8 mouse cellular contexts compared by ENCODE assay signal in the genomic region with DNA sequence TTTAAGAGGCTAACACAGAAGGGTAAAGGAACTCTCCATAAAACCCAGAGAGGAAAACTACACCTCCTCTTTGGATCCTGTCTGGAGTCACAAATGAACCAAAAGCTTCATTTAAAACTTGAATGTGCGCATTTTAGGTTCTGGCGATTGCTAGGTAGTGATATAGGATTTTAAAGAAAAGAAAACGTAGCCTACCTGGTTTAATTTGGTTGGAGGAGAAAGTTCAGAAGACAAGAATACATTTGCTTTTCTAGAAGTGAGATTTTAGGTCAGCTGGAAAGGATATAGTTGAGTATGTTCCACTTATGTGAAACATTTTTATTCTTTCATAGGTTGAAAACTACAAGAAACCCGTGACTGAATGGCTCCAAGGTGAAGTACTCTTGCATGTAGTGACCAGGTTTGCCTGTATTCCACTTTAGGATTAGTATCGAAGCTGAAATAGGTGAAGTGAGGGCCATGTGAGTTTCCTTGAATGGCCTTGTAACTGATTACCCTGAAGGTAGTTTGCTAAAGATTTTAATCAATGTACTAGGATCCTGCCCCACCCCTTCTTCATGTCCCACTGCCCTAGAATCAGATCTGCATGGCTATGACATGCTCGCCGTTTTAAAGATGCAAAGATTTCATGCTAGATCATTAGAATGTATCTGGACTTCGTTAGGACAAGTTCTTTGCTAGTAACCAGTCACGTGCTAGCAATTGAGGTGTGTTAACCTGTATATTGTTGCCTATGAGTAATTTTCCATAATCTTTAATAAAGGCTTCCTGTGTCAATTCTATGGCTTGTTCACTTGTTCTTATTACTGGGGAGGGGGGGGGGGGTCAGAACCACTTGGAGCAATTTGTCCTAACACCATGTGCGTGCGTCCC. TPM values are rescaled to one million over a fixed set of nuclear protein-coding genes. Genes with fewer than 3 reads are reported as not detected.
DNase-seq lines count a peak whose midpoint lies in the region; ATAC-seq and TF ChIP-seq lines count a peak whose summit lies in the region.

No protein-coding gene starts in this region.

- no peak for DNase-seq in gastrocnemius, adult 2 months
- DNase-seq in gastrocnemius, postnatal 25 days: no peak
- DNase-seq in 3T3-L1 (ENCODE audit: low read depth, low spot score): peak; percentile 24
- no peak for DNase-seq in forebrain, embryonic 11.5 days (ENCODE audit: low spot score)
- no peak for DNase-seq in liver, embryonic 13.5 days
- DNase-seq in embryo, embryonic 9.5 days (ENCODE audit: extremely low spot score): no peak
- DNase-seq in frontal cortex, postnatal 36 days (ENCODE audit: low spot score in 2 of 2): no peak
- no peak for DNase-seq in gastrocnemius, adult 8-10 months (ENCODE audit: low spot score in 2 of 2)

- H3K36me3 ChIP-seq in forebrain, embryonic 11.5 days (ENCODE audit: control insufficient read depth, insufficient read depth, low read length): peaks cover 8% of the 10 kb centered on the region
- H3K36me3 ChIP-seq in liver, embryonic 13.5 days: peaks cover 14% of the 10 kb centered on the region

- H3K9me3 ChIP-seq in forebrain, embryonic 11.5 days (ENCODE audit: control insufficient read depth, low read length): no peaks in the 10 kb centered on the region
- no peaks in the 10 kb centered on the region for H3K9me3 ChIP-seq in liver, embryonic 13.5 days (replicated peaks)

- peak overlapping the region; percentile 85 for H3K4me3 ChIP-seq in gastrocnemius, adult 2 months
- peak overlapping the region; percentile 92 for H3K4me3 ChIP-seq in forebrain, embryonic 11.5 days (ENCODE audit: low read depth, low read length)
- peak overlapping the region; percentile 85 for H3K4me3 ChIP-seq in liver, embryonic 13.5 days (replicated peaks)

- ATAC-seq in forebrain, embryonic 11.5 days (replicated peaks; ENCODE audit: low FRiP score): no peak
- ATAC-seq in liver, embryonic 13.5 days (ENCODE audit: low read depth): no peak

- no peaks in the 10 kb centered on the region for H3K27me3 ChIP-seq in forebrain, embryonic 11.5 days (ENCODE audit: control insufficient read depth, insufficient read depth, low read length)
- H3K27me3 ChIP-seq in liver, embryonic 13.5 days: no peaks in the 10 kb centered on the region

- H3K27ac ChIP-seq in gastrocnemius, adult 2 months: peak overlapping the region; percentile 95
- H3K27ac ChIP-seq in forebrain, embryonic 11.5 days (ENCODE audit: low read depth, low read length): peak overlapping the region; percentile 64; the same call in 1 of the 2 replicates
- peak overlapping the region; percentile 82 for H3K27ac ChIP-seq in liver, embryonic 13.5 days

- H3K4me1 ChIP-seq in forebrain, embryonic 11.5 days (replicated peaks; ENCODE audit: control insufficient read depth, insufficient read depth, low read length): 0 out of 2 replicates have a peak, but pooled peaks cover 2% of the 10 kb centered on the region
- peaks cover 29% of the 10 kb centered on the region for H3K4me1 ChIP-seq in liver, embryonic 13.5 days (replicated peaks)

- TF ChIP-seq CTCF in gastrocnemius, adult 2 months (IDR thresholded peaks at IDR 0.05): no peak

- peak overlapping the region; percentile 75 for H3K4me2 ChIP-seq in forebrain, embryonic 11.5 days (ENCODE audit: low read depth, low read length, severe bottlenecking)
- peak overlapping the region; percentile 79 for H3K4me2 ChIP-seq in liver, embryonic 13.5 days

- H3K9ac ChIP-seq in forebrain, embryonic 11.5 days (ENCODE audit: low read length): peak overlapping the region; percentile 99
- peak overlapping the region; percentile 92 for H3K9ac ChIP-seq in liver, embryonic 13.5 days

- 32% methylated on average over 11 of the region's 11 CpGs for WGBS in forebrain, embryonic 11.5 days
- 12% methylated on average over 11 of the region's 11 CpGs for WGBS in liver, embryonic 13.5 days (ENCODE audit: insufficient replicate concordance)

- intact Hi-C loops in gastrocnemius, adult 2 months (cut with DNase I): loop anchor here (2.0 to 5.0 kb wide), 4 partner anchors 25 to 184 kb away; a partner anchor contains a TSS

RNA-seq across cellular contexts. Expression of a gene that starts 25.6 kb away (rescaled TPM):
- total RNA-seq in gastrocnemius, adult 2 months (2021): 10 to 100 TPM; 12.2 to 19.1 TPM
- 10 to 100 TPM; 11.8 to 14.1 TPM for total RNA-seq in gastrocnemius, postnatal 25 days (2021)
- polyA plus RNA-seq in forebrain, embryonic 11.5 days (2014; fragmentation: Nextera tagmentation; extraction: Ambion mirVana): 33.5 and 36.2 TPM in 2 replicates
- 23.4 and 30.3 TPM in 2 replicates for polyA plus RNA-seq in liver, embryonic 13.5 days (2015; fragmentation: Nextera tagmentation; extraction: Ambion mirVana)
- total RNA-seq in gastrocnemius, adult 8-10 months (2022): 10 to 100 TPM; 10.0 to 20.5 (median 14.1) TPM
